Mouse (Mus musculus) heart, embryonic 11.5 days (tissue): ENCODE measurements around the gene Tada2a. TPM values are rescaled to one million over a fixed set of nuclear protein-coding genes. Genes with fewer than 3 reads are reported as not detected.

Source experiments
- ATAC-seq: fragments of 200-750 bp; cut with Nextera tagmentation; replicated peaks from 2 replicates; pipeline ENCODE4 v1.8.0; 2017; ENCODE audit warnings: moderate library complexity; ENCODE audit not compliant: insufficient number of reproducible peaks, low FRiP score, low TSS enrichment
- H3K27ac ChIP-seq: fragments of 300-500 bp; sonication (generic); 2 replicates; pipeline ENCODE4 v1.5.1; 2014; ENCODE audit warnings: mild to moderate bottlenecking, low read depth, low read length
- H3K27me3 ChIP-seq: fragments of 300-500 bp; sonication (generic); 2 replicates; pipeline ENCODE4 v1.6.1; 2014; ENCODE audit warnings: mild to moderate bottlenecking, low read length, mixed read lengths; ENCODE audit not compliant: control insufficient read depth, insufficient read depth
- H3K36me3 ChIP-seq: fragments of 300-500 bp; sonication (generic); 2 replicates; pipeline ENCODE4 v1.6.1; 2014; ENCODE audit warnings: mild to moderate bottlenecking, low read length, moderate library complexity, mixed read lengths; ENCODE audit not compliant: control insufficient read depth, insufficient read depth
- H3K4me1 ChIP-seq: fragments of 300-500 bp; sonication (generic); 2 replicates; pipeline ENCODE4 v1.6.1; 2014; ENCODE audit warnings: low read length; ENCODE audit not compliant: control insufficient read depth, insufficient read depth
- H3K4me2 ChIP-seq: fragments of 300-500 bp; sonication (generic); 2 replicates; pipeline ENCODE4 v1.6.1; 2014; ENCODE audit warnings: mild to moderate bottlenecking, moderate library complexity
- H3K4me3 ChIP-seq: fragments of 300-500 bp; sonication (generic); 2 replicates; pipeline ENCODE4 v1.5.1; 2014; ENCODE audit warnings: low read depth, low read length
- H3K9ac ChIP-seq: fragments of 300-500 bp; sonication (generic); 2 replicates; pipeline ENCODE4 v1.6.1; 2014; ENCODE audit warnings: mild to moderate bottlenecking, low read depth, low read length, moderate library complexity
- H3K9me3 ChIP-seq: fragments of 300-500 bp; sonication (generic); replicated peaks from 2 replicates; pipeline ENCODE4 v1.6.1; 2016; ENCODE audit warnings: low read length; ENCODE audit not compliant: control insufficient read depth
- WGBS: fragments of 180-500 bp; shearing (Covaris S2); extraction: QIAGEN DNeasy Blood & Tissue Kit; methylation state at CpG from one replicate; pipeline ENCODE4 v1.1.7; 2014; ENCODE audit not compliant: insufficient replicate concordance; 5-methylcytosine and 5-hydroxymethylcytosine counted together
- polyA plus RNA-seq: library from polyadenylated mRNA; unstranded; fragments of >200 nt; fragmentation: Nextera tagmentation; extraction: Ambion mirVana; gene quantifications from 2 replicates; pipeline ENCODE4 v1.2.1, GENCODE M21; 2014

Gene Tada2a
- polyA plus RNA-seq, 1 experiment from 2014 or later: 21.3 TPM

DNA sequence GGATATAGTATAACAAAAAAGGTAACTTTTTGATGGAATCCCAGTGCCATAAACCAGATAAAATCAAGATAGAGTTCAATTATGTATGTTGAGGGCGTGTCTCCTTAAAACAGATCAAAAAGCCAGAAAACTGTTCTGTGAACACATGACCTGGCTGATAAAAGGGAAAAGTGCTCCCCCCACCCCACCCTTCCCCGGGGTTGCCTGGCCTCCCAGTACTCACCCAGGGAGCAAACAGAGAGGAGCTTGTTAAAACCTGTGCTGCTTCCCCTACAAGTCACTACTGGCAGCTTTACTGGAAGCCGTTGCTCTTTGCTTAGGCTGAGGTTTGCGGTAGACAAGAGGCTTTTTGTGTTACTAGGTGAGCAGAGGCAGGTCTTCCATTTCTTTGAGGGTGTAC is 82.1 kb downstream of the Tada2a start:
- Histone ChIP-seq H3K4me3 (no peak overlapping the region), H3K9ac (no peak overlapping the region)
- 61% methylated on average over 4 of the region's 4 CpGs for WGBS

GRCm38 (mm10) chr11:84044988-84045387 is 84.4 kb downstream of the Tada2a start:
- Histone ChIP-seq H3K4me3 (no peak overlapping the region), H3K9me3 (no peaks in the 10 kb centered on the region), H3K27ac (no peak overlapping the region), H3K27me3 (no peaks in the 10 kb centered on the region), H3K4me2 (no peak overlapping the region), H3K9ac (no peak overlapping the region), H3K4me1 (no peaks in the 10 kb centered on the region; the same call in 1 of the 2 replicates), H3K36me3 (no peaks in the 10 kb centered on the region)
- WGBS: 17% methylated on average over 1 of the region's 1 CpGs
- no peak for ATAC-seq

More for the DNA sequence above, 82.1 kb downstream of the Tada2a start:
- Histone ChIP-seq H3K4me2 (no peak overlapping the region), H3K27ac (no peak overlapping the region), H3K36me3 (no peaks in the 10 kb centered on the region), H3K4me1 (no peaks in the 10 kb centered on the region; the same call in 1 of the 2 replicates), H3K27me3 (no peaks in the 10 kb centered on the region), H3K9me3 (no peaks in the 10 kb centered on the region)
- ATAC-seq: no peak

DNA sequence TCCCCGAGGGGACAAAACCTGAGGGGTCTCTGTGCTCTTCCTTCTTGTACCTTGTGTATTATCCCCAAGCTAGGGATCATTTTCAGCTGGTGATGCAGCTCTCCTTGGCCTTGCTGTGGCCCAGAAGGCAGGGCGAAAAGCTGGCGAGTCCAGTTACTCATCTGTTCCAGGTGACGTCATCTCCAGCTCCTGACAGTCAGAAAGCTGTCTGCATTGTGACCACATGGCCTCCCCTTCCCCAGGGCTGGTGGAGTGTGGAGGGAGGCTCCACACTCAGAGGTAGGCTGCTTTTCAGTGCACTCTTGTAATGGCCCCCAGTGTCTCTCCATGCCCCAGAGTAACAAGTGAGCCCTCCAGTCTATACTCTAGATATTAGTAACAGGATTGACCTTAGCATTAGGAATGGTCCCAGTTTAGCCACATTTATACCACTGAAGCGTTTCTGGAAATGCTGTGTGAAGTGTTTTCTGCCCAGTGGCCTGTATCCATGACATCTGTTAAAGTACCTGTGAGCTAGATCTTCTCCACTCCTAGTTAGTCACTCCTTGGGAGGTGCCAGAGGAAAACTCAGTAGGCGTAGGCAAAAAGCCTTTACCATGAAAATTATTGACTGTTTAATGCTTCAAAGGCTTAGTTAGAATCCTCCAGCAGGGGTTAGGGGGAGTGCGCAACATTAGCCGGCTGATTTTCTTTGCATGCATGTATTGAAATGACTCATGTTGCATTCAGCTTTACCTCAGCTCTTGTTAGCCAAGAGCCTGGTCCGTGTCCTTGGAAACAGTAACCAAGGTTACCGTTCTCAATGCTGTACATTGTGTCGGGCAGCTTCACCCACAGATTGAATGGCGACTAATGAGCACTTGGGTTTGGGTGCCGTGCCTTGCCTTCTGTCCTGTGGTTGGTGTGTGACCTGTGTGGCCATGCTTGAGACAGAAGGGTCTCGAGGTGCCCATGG is 86.3 kb downstream of the Tada2a start:
- 78% methylated on average over 14 of the region's 14 CpGs for WGBS
- no peaks in the 10 kb centered on the region for H3K27me3 ChIP-seq
- ATAC-seq: no peak
- no peak overlapping the region for H3K9ac ChIP-seq
- H3K36me3 ChIP-seq: no peaks in the 10 kb centered on the region
- no peak overlapping the region for H3K4me2 ChIP-seq
- no peaks in the 10 kb centered on the region for H3K9me3 ChIP-seq
- no peaks in the 10 kb centered on the region; the same call in 1 of the 2 replicates for H3K4me1 ChIP-seq
- no peak overlapping the region for H3K4me3 ChIP-seq
- H3K27ac ChIP-seq: no peak overlapping the region

GRCm38 (mm10) chr11:84040621-84041020 is 88.8 kb downstream of the Tada2a start:
- no peak for ATAC-seq
- H3K9me3 ChIP-seq: no peaks in the 10 kb centered on the region
- WGBS: 63% methylated on average over 6 of the region's 6 CpGs
- no peak overlapping the region for H3K4me3 ChIP-seq
- no peaks in the 10 kb centered on the region; the same call in 1 of the 2 replicates for H3K4me1 ChIP-seq
- H3K27me3 ChIP-seq: no peaks in the 10 kb centered on the region
- H3K9ac ChIP-seq: no peak overlapping the region
- H3K27ac ChIP-seq: no peak overlapping the region
- H3K36me3 ChIP-seq: no peaks in the 10 kb centered on the region
- no peak overlapping the region for H3K4me2 ChIP-seq

DNA sequence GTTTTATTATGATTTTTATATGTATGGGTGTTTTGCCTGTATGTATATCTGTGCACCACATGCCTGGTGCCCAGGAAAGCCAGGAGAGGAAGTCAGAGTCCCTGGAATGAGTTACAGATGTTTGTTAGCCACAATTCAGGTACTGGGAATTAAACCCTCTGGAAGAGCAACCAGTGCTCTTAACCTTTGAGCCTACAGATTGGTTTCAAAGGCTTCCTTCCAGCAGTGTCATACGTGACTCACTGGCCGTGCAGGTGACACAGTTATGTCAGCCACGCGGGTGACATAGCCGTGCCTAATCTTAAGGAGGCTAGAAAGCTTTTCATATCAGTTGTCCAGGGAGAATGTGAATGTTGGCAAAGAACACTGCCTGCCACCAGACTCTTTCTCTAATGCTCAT is 95.7 kb downstream of the Tada2a start:
- no peaks in the 10 kb centered on the region for H3K9me3 ChIP-seq
- H3K36me3 ChIP-seq: no peaks in the 10 kb centered on the region
- no peak overlapping the region for H3K9ac ChIP-seq
- H3K4me3 ChIP-seq: no peak overlapping the region
- peaks cover 10% of the 10 kb centered on the region; the same call in 1 of the 2 replicates for H3K27me3 ChIP-seq
- ATAC-seq: no peak
- H3K4me2 ChIP-seq: no peak overlapping the region
- no peak overlapping the region for H3K27ac ChIP-seq
- 0 out of 2 replicates have a peak, but pooled peaks cover 2% of the 10 kb centered on the region for H3K4me1 ChIP-seq
- 68% methylated on average over 5 of the region's 5 CpGs for WGBS

DNA sequence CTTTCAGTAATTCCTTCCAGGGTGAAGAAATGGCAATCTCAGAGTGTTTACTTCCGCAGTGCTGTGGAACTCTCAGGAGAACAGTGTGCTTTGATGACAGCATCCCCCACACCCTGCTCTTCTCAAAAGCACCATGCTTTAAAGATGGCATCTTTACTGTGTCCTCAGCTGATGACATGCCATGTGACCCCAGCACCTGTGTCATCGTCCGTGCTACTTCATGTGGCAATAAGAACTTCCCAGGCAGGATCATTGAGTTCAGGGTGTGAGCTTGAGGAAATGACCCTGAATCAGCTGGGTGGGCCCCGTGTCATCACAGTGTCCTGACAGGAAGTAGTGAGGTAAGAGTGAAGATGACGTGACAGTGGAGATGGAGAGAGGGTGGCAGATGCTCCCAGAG is 96.8 kb downstream of the Tada2a start:
- WGBS: 73% methylated on average over 5 of the region's 5 CpGs
- ATAC-seq: no peak
- peaks cover 10% of the 10 kb centered on the region; the same call in 1 of the 2 replicates for H3K27me3 ChIP-seq
- H3K36me3 ChIP-seq: no peaks in the 10 kb centered on the region
- H3K9me3 ChIP-seq: no peaks in the 10 kb centered on the region
- no peak overlapping the region for H3K4me2 ChIP-seq
- no peak overlapping the region for H3K9ac ChIP-seq
- H3K4me3 ChIP-seq: no peak overlapping the region
- peaks cover 10% of the 10 kb centered on the region; the same call in 1 of the 2 replicates for H3K4me1 ChIP-seq
- no peak overlapping the region for H3K27ac ChIP-seq

- Histone ChIP-seq H3K9me3 (no peaks in the 10 kb centered on the region), H3K9ac (no peak overlapping the region), H3K36me3 (peaks cover 3% of the 10 kb centered on the region; the same call in 1 of the 2 replicates), H3K27ac (no peak overlapping the region), H3K4me3 (no peak overlapping the region), H3K4me2 (no peak overlapping the region), H3K4me1 (peaks cover 10% of the 10 kb centered on the region; the same call in 1 of the 2 replicates), H3K27me3 (peaks cover 10% of the 10 kb centered on the region; the same call in 1 of the 2 replicates)
- WGBS: 53% methylated on average over 9 of the region's 9 CpGs
- ATAC-seq: no peak
Measured at GRCm38 (mm10) chr11:84031971-84032370, 97.4 kb downstream of the Tada2a start.
